Mouse (Mus musculus) left cerebral cortex, postnatal 10 days (tissue): ENCODE data around the gene Poldip2. TPM values are rescaled to one million over a fixed set of nuclear protein-coding genes. Genes with fewer than 3 reads are reported as not detected.

Experiments used
- DNase-seq, 2 experiments: peaks; one replicate each; pipeline ENCODE4 v3.0.0; 2021 to 2022; ENCODE audit warnings: low spot score in 2 of 2, mixed read lengths in 1 of 2; ENCODE audit errors: extremely low spot score in 1 of 2
- intact Hi-C: fragments of 180-260 bp; cut with DNase I; formaldehyde crosslinking; loops from one replicate; pipeline ENCODE4 v1.15.1; 2025
- total RNA-seq, 2 experiments: library from RNA; stranded (reverse); gene quantifications; 2 replicates each; pipeline ENCODE4 v1.2.3; 2021

Gene Poldip2
- total RNA-seq, 2 experiments from 2014 or later, result 117 to 119 TPM

DNA sequence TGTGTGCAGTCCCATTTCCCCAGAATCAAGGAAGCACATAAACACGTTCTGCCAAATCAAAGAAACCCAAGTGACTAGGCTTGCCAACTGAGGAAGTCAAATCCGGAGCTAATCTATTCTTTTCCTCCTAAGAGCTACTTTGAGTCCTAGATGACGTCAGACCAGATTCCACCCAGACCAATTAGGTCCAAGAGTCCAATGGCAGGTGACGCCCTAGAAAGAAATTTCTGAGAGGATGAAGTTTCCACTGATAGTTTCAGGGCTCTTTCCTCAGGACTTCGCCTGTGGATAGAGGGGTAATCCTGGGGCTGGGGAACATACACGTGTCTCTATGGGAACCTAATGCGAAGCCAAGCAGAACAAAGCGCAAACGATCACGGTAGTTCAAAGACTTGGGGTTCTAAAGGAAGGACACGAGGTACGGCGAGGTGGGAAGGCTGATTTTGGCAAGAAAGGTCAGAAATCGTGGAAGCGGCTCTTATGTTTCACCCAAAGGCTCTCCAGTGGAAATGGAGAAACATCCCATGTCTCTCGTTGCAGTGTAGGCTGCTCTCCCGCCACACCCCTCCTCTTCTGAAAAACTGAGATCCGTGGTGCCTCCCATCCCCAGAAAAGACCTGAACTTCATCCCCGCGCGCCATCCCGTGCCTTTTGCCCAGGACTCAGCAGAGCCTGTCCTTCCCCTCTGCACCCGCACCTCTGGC is 23.5 kb downstream of the Poldip2 start:
- intact Hi-C loops, result no loop called here
- no peak for DNase-seq

DNA sequence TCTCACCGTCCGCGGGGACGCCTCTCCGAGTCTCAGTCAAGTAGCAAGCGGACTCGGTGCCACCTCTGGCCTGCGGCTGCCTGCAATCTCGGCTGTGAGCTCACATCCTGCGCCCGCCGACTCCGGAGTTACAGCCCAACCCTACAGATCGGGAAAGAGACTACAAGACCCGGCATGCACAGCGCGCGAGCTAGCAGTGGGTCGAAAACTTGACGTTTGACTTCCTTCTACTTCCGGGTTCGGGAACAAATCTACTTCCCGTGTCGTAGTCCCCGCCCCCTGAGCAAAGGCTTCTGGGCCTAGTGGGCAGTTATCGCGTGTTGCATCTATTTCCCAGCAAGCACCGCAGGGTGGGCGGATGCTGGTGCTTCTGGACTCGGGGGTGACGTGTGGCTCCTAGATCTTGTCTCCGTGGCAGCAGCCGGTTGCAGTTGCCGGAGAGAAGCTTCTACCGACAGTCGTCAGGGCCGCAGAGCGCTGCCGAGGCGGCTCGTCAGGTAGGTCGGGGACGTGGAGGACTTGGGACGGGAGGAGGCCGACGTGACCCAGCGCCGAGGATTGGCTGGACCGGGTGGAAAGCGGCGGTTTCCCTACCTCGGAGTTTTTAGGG is 24.2 kb downstream of the Poldip2 start, which contains the start of the genes Tnfaip1 and Ift20:
Gene Tnfaip1, minus strand, starts transcription at position 253 of the 610 bp plus-strand sequence.
Gene Ift20, plus strand, starts transcription at position 282 of the 610 bp plus-strand sequence.
- intact Hi-C loops, result no loop called here
- peak; percentile 98 to 99 for DNase-seq

DNA sequence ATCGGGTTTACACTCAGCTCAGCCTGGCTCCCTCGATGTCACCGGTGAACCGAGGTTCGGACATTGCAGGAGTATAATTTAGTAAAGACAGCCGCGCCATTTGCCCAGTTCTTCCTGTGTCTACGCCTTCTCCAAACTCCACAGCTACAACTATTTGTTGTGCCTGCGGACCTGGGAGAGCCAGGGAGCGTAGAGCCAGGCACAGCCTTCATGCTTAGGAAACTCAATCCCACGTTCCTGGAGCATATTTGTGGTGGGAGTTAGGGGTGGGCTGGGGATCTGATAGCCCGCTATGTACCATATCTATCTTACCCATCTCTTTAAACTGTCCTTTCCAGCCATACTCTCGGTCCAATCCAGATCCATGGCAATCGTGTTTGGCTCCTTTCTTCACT is 24.7 kb downstream of the Poldip2 start:
- intact Hi-C loops, result no loop called here
- no peak for DNase-seq

DNA sequence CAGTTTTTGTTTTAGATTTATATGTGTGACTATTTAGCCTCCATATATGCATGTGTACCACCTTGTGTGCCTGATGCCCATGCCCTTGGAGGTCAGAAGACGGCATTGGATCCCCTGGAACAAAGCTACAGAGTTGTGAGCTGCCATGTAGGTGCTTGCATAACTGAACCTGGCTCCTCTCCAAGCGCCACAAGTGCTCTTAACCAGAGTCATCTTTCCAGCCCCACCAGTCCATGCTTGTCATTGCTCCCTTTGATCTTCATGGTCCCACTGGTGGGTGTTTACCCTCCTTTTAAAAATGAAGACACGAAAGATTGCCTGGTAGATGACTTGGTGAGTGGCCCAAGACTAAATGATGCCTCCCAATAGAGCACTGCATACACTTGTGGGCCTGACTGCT is 28.4 kb downstream of the Poldip2 start:
- no peak for DNase-seq
- intact Hi-C loops, result loop anchor here (5.0 kb wide), 1 partner anchor 412 kb away; no protein-coding TSS in a partner anchor

DNA sequence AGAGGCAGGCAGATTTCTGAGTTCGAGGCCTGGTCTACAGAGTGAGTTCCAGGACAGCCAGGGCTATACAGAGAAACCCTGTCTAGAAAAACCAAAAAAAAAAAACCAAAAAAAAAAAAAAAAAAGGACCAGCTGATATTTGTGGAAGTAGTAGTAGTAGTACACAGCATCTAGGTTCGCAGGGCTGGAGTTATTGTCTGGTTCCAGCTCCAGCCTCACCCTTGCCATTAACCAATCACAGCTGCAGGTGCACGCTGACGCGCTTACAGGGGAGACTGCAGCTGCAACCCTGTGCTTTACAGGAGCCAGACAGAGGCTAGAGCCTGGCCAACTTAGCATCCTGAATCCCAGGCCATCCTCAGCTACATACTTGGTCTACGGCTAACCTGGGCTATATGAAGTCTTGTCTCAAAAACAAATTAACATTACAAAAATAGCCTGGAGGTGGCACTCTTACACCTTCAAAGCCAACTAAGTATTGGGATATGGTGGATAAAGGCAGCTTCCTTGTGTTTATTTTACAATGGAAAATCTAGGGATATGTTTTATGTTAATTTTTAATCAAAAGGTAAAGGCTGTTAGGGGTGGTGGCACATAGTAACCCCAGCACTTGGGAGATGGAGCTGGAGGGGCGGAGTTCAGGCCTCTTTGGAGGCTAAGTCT is 32.6 kb downstream of the Poldip2 start:
- intact Hi-C loops, result loop anchor here (5.0 kb wide), 1 partner anchor 408 kb away; no protein-coding TSS in a partner anchor
- no peak for DNase-seq

DNA sequence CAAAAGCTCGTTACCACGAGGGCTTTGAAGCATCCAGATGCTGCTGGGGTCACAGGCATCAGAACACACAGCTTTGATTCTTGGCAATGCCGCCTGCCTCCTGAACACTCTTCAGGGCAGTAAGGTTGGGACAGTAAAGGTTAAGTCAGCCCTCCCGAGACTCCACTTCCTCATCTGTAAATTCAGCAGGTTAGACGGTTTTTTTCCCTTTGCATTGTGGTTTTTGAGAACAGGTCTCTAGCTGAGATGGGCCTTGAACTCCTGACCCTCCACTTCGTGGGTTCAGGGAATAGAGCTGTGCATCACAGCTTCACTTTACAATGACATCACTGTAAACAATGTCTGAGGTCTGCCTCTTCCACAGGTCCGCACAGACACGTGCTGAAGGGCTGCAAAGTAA is 33.2 kb downstream of the Poldip2 start:
- intact Hi-C loops, result no loop called here
- no peak for DNase-seq

DNA sequence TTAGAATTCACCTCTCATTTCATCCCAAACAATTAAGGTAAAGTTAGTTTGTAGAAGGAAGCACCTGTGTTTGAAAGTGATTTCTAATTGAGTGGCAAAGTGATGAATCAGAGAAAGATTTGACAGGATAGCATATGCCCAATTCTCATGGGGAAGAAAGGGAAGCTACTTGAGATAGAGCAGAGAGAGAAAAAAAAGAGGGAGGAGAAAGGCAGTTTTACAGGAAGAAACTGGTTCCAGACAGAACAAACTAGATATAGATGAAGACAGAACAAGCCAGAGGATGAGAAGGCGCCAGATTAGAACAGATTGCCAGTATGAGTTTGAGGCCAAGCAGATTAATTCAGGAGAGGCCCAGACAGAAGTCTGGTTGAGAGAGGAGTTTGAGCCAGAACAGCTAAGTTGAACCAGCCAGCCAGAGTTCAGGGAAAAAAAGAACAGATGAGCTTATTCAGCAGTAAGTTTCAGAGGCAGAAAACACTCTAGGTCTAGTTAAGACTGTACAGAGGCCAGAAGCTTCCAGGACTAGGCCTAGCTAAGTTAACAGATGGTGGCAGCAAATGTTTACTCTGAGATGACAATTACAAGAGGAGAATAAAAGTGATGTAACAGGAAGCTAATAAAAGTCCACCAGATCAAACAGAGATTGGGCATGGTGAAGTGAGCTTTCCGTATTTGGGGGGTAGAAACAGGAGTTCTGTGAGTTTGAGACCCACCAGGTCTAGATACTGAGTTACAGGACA is 35.9 kb downstream of the Poldip2 start:
- DNase-seq, result no peak
- intact Hi-C loops, result no loop called here

DNA sequence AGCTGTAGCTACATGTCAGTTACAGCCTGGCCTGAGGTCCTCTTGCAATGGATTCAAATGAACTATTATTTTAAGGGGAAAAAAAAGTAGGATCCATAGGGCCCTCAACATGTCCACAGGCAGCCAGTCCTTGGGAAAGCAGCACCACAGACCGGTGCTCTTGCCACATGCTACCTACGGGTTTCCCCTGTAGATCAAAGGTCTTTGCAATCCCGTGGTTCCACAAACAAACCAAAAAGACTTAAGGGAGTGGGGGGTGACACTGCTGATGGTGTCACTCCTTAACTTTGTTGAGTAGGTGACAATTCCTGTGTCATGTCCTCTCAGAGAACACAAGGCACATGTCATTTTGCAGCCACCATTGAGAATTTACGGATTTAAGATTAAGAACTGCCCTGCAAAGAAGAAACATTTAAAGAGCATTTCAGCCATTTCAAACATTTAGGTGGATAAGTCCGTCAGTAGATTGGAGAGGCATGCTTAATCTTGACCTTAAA is 37.5 kb downstream of the Poldip2 start:
- intact Hi-C loops, result no loop called here
- no peak for DNase-seq

DNA sequence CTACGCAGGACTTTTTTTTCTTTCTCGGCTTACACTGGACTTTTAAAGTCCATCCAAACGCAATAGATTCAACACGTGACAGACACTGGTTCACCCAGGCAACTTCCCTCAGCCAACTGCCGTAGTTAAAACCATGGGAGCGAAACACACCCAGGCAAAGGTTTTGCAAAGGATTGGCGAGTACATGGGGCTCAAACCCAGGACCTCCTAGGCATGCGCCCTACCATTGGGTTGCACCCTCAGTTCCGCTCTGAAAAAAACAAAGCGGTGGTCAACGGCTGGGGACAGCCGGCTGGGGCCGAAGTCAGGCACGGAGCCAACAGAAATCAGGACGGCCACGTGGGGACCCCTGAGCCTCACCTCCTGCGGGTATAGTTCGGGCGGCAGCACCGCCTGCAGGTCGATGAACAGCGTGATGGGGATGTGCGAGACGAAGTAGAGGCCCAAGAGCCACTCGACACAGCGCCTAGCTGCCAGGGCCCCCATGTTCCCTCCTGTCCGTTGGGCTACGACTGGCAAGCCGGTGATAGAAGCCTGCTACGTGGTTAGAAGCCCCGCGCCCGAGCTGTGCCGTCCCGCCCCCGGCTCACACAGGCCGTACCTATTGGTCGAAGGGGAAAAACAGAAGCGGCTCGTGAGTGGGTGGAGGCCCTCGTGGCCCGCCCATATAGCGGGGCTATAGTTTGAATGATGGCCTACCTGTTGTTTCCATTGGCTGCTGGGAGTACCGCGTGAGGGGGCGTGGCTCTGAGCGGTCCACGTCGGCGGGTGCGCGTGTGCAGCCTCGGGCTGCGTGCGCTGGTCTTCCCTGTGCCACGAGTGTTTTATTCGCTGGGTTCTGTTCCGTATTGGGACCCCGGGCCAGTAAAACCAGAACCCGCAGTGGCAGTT is 38.4 kb downstream of the Poldip2 start, which contains the start of gene Tmem97:
Gene Tmem97, minus strand, starts transcription at position 610 of the 891 bp plus-strand sequence.
- intact Hi-C loops, result no loop called here
- peak; percentile 97 for DNase-seq

DNA sequence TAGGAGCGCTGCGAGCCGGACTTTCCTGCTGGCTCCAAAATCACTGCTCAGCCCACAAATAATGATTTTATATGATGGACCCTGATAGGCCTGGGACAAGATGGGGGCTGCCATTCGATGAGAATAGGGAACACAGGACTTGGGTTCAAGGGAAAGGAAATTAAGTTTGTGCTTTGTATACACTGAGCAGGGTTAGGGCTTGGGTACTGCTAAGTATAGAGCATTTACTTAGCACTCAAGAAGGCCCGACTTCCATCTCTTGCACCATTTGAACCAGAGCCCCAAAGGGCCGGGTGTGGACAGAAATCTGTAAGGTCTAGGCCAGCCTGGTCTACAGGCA is 39.0 kb downstream of the Poldip2 start:
- intact Hi-C loops, result no loop called here
- no peak for DNase-seq

DNA sequence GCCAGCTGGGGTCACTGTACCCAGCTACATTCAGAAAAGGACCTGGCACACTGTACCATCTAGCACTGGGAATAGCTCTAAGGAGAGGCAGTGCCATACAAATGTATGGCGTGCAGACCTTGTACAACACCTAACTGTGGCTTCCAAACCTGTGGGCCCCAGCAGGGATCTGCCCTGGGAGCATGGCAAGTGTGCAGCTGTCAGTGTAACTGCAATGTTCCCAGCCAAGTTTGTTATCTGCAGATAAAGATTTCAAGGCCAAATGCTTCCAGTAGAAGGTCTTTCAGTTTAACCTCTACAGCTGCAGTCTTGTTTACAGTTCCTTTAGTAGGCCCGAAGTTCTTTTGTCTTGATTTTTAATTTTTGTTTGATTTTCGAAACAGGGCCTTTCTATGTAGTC is 43.6 kb downstream of the Poldip2 start:
- DNase-seq, result no peak
- intact Hi-C loops, result loop anchor here (5.0 kb wide), 1 partner anchor 402 kb away; no protein-coding TSS in a partner anchor

DNA sequence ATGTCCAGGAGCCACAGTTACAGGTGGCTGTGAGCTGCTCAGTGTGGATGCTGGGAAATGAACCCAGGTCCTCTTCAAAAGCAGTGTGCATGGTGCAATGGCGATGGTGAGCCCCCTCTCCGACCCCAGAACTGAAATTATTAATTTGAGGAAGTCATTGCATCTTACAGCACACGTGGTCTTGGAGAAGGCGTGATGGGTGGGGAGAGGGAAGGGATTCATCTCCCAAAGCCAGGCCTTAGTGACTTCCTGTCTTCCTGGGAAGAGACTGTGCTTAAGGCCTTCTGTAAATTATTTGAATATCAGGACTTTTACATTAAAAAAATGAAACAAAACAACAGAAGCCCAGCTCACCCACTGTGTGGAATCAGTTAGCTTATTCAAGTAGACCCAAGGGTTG is 44.1 kb downstream of the Poldip2 start:
- intact Hi-C loops, result loop anchor here (5.0 kb wide), 1 partner anchor 401 kb away; no protein-coding TSS in a partner anchor
- no peak for DNase-seq

DNA sequence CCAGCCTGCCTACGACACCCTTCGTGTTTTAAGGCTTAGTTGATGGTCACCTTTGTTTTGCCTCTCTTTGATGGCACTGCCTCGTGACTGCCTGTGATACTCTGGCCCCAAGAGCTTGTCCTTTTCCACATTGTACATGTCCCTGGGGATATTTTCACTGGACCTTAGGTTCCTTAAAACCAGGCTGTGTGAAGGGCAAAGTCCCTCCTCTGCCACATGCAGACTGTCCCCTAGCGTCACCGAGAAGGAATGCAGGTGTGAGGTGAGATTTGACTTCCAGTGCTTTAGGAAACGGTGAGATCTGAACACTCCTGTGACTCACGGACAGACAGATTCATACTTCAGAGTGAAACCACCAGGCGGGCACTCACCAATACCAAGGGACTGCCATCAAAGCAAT is 45.2 kb downstream of the Poldip2 start:
- intact Hi-C loops, result loop anchor here (5.0 kb wide), 1 partner anchor 400 kb away; no protein-coding TSS in a partner anchor
- DNase-seq, result no peak

DNA sequence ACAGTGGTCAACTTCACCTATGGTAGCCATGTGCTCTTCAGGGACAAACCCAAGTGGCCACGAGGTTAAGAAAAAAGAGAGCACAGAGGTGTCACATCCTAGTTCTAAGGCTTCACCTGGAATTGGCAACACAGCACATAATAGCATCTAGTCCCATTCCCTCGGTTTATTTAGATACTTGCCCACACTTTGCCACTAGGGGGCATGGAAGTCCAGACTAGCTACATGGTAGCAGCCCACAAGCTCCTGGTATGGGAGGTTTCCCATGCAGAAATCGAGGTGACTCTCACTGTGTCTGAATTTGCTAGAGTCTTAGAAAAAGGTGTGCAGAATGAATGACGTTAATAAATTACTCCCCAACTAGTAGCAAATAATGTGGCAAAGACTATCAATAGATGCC is 48.5 kb downstream of the Poldip2 start:
- DNase-seq, result peak; percentile 81 to 82
- intact Hi-C loops, result loop anchor here (5.0 kb wide), 1 partner anchor 267 kb away; the partner anchor contains the start of gene Lyrm9

DNA sequence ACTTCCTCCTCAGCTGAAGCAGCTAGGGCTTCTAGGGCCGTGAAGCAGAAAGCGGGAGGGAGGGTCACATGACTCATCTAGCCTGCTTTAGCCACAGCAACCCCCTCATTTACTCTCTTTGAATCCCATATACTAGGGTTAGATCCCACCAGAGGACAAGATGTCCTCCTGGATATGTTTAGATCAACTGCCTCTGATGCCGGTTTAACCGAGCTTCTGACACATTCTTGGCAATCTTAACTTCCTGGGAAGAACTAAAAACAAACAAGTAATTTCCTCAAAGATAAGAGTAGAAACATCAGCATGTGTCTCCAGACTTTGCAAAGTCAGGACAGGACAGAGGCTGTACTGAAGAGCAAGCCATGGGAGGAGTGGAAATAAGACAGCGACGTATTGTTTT is 54.8 kb downstream of the Poldip2 start:
- DNase-seq, result no peak
- intact Hi-C loops, result no loop called here

DNA sequence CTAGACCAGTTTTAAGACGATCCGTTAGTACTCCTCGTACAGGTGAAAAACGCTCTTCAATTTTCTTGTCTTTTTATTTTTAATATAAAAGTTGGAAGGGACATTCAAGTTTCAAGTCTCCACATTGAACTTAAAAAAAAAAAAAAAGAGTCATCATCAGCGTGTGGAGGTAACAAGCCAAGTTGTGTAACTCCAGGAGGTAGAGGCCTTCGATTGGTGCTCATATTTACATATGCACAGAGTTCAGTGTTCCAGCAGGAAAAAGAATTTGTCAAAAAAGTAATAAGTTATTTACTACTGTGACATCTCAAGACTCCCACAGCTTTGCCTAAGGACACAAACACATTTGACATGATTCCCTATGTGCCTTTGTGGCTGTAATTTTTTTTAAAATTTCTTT is 55.6 kb downstream of the Poldip2 start:
- DNase-seq, result no peak
- intact Hi-C loops, result no loop called here

DNA sequence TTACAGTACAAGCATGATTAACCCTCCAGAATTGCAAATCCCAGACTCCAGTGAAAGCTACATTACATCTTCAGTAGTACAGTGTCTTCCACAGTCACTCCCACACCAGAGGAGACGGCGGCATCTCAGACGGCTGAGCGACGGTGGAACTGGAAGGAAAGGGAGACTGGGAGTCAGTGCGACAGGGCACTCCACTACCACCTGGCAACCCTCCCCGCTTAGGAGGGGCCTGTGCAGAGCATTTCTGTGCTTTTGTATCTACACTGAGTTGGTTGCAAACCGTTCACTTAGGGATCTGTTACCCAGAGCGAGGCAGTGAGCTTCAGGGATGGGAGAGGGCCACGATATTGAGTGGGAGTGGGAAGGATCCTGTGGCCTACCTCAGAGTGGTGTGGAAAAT is 56.8 kb downstream of the Poldip2 start:
- no peak for DNase-seq
- intact Hi-C loops, result no loop called here

DNA sequence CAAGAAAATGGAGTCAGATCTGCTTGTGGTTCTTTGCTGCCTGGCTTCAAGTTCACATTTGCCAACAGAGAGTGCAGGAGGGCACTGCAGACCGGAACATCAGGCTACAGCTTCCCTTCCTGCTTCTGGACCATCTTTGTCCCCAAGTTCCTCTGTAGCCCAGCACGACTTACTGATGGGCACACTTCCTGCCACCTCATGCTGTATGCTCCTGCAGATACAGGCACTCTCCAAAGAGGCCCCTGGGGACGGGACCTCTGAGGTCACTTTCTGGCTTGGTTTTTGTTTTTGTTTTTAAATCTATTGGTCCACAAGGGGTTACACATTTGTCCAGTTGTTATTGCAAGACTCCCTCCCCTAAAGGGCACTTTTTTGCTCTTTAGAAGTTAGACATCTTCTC is 57.8 kb downstream of the Poldip2 start:
- intact Hi-C loops, result loop anchor here (10.0 kb wide), 1 partner anchor 125 kb away; the partner anchor contains the start of gene Nlk
- no peak for DNase-seq
